Mouse (Mus musculus) B cell, adult 2 months (primary cell): Measurements from ENCODE around the gene Ppp1r11.
A peak's percentile ranks its signal among the peaks of the same experiment; 100 is the strongest.

Experiments
- DNase-seq, 2 experiments: peaks; one replicate each; pipeline ENCODE4 v3.0.0; 2022

Gene Ppp1r11

GRCm38 (mm10) chr17:36958884-36959283 is 7.3 kb upstream of the Ppp1r11 start:
- DNase-seq: no peak

- DNase-seq: peak; percentile 87 to 88
Measured at GRCm38 (mm10) chr17:36957999-36958743, 6.6 kb upstream of the Ppp1r11 start, which contains the start of the genes Znrd1 and Znrd1as. Gene Znrd1 (minus strand): TSS chr17:36958559. Gene Znrd1as (plus strand): TSS chr17:36958592.

- no peak for DNase-seq
Measured at GRCm38 (mm10) chr17:36953062-36953461, 1.5 kb upstream of the Ppp1r11 start.

GRCm38 (mm10) chr17:36952631-36953030 is 1.1 kb upstream of the Ppp1r11 start:
- DNase-seq: no peak

- DNase-seq: no peak
Measured at GRCm38 (mm10) chr17:36949265-36949664, 2.3 kb downstream of the Ppp1r11 start.

- DNase-seq: no peak
Measured at GRCm38 (mm10) chr17:36948286-36948685, 3.3 kb downstream of the Ppp1r11 start.

GRCm38 (mm10) chr17:36947051-36947819 is 4.3 kb downstream of the Ppp1r11 start:
- peak; percentile 36 to 37 for DNase-seq

GRCm38 (mm10) chr17:36944121-36944775 is 7.3 kb downstream of the Ppp1r11 start:
- no peak for DNase-seq

GRCm38 (mm10) chr17:36943691-36944090 is 7.8 kb downstream of the Ppp1r11 start:
- DNase-seq: no peak

GRCm38 (mm10) chr17:36942791-36943471 is 8.6 kb downstream of the Ppp1r11 start, which contains the start of gene Rnf39:
Gene Rnf39 (plus strand): TSS chr17:36942918.
- peak in 1 of 2 experiments; percentile 17 for DNase-seq

- DNase-seq: peak; percentile 23 to 34
Measured at GRCm38 (mm10) chr17:36942391-36942790, 9.2 kb downstream of the Ppp1r11 start.

GRCm38 (mm10) chr17:36938056-36938455 is 13.5 kb downstream of the Ppp1r11 start:
- no peak for DNase-seq

GRCm38 (mm10) chr17:36931806-36932205 is 19.7 kb downstream of the Ppp1r11 start:
- no peak for DNase-seq

GRCm38 (mm10) chr17:36931130-36931529 is 20.4 kb downstream of the Ppp1r11 start:
- no peak for DNase-seq

GRCm38 (mm10) chr17:36930233-36930632 is 21.3 kb downstream of the Ppp1r11 start:
- no peak for DNase-seq

- DNase-seq: no peak
Measured at GRCm38 (mm10) chr17:36929236-36929932, 22.2 kb downstream of the Ppp1r11 start.

- no peak for DNase-seq
Measured at GRCm38 (mm10) chr17:36927496-36928120, 23.9 kb downstream of the Ppp1r11 start.

GRCm38 (mm10) chr17:36923491-36923890 is 28.1 kb downstream of the Ppp1r11 start:
- no peak for DNase-seq

GRCm38 (mm10) chr17:36922715-36923114 is 28.8 kb downstream of the Ppp1r11 start:
- no peak for DNase-seq

GRCm38 (mm10) chr17:36920239-36920638 is 31.3 kb downstream of the Ppp1r11 start:
- DNase-seq: no peak

GRCm38 (mm10) chr17:36915076-36915475 is 36.5 kb downstream of the Ppp1r11 start:
- DNase-seq: peak; percentile 72 to 75

GRCm38 (mm10) chr17:36914108-36914507 is 37.4 kb downstream of the Ppp1r11 start:
- peak; percentile 81 to 85 for DNase-seq
